Mouse (Mus musculus) ZHBTc4 (cell line): ENCODE measurements at regions not wholly inside any gene's neighbourhood (a gene's known extent, or its start where the extent isn't known, plus 50 kb on each side); places are given as distances from the start of the nearest gene placed in this dataset.

Experiments used
- DNase-seq: peaks from one replicate; pipeline ENCODE4 v3.0.0-alpha.2; 2011; ENCODE audit warnings: low read depth, low spot score

DNA sequence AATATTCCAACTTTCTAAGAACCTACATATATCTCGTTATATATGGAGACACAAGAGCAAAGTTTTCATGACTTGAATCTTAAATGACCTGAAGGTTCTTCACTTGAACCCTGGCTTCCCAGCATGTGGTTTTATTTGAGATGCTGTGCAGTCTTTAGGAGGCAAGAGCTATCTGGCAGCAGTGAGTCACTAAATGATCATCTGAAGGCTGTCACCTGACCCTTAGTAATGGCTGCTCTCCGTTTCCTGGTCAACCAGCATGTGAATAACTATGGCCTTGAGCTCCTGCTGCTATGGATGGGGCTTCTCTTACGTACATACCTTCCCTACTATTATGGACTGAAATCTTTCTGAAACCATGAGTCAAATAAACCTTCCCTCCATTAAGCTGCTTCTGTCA lies 149.8 kb upstream of the Zpld1 start:
- no peak for DNase-seq

- no peak for DNase-seq
These were observed 145.2 kb upstream of the Zpld1 start for GRCm38 (mm10) chr16:55442821-55443581.

- no peak for DNase-seq
These were observed 137.6 kb upstream of the Zpld1 start for GRCm38 (mm10) chr16:55435139-55435968.

DNA sequence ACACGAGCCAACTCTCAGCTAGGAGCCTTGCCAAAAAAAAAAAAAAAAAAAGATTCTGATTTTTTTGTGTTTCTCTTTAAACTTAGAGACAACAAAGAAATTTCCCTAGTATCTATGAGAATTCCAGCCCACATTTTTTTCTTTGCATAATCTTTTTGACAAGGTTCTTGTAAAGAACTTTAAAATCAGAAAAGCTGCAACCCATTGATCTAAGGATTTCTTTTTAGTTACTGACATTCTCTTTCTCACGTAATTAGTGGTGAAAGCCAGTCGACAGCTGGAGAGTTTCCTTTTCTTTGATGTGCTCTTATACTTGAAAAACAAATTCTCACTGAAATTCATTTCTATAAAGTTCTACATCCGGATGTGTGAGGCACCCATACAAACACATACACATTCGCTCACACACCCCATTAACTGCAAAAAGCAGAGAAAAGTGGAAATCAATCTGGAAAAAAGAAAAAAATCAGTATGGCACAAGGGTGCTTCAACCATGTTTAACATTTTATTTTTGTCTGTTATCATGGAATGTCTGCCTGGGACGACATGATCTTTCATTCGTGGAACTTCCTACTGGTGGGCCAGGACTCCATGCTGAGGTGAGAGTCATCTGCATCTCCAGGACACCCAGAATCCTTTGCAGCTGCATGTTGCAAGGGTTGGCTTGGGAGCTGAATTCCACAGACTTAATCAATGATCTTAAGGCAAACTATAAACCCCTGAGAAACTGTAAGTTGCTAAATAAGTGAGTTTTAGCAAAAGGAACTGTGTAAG lies 124.0 kb upstream of the Zpld1 start:
- no peak for DNase-seq

- no peak for DNase-seq
These were observed 123.2 kb upstream of the Zpld1 start for GRCm38 (mm10) chr16:55420876-55421568.

DNA sequence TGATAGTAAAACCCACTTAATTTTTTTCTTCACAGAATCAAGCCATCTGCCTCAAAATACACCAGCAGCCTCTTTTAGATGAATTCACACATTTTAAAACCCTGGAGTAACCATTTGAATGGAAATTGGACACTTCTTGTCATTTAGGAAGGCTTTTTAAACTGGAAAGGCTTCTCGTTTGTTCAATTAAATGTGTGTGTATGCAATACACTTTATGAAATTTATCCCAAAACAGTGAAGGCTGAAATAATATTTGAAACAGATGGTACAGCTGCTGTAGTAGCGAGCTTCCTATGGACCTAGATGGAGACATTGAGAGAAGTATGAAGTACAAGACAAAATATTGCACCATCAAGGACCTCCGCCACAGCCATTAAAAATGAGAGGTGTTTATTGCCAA lies 121.1 kb upstream of the Zpld1 start:
- DNase-seq, result no peak

DNA sequence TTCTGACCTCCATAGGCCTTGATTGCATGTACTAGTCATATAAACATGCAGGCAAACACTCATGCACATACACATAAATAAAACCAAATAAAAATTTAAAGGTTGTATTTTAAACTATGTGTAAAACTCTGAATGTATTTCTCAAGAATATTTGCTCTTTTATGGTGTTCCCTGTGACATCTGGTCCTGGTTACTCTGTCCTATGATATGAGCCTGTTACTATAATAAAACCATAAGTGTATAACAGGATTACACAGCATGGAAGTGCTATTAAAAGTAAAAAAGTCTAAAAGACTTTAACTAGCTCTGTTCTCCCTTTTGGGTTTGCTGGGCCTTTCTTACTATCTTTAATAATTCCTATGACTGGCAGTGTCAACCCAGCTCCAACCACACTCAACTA lies 103.0 kb upstream of the Zpld1 start:
- DNase-seq, result no peak

DNA sequence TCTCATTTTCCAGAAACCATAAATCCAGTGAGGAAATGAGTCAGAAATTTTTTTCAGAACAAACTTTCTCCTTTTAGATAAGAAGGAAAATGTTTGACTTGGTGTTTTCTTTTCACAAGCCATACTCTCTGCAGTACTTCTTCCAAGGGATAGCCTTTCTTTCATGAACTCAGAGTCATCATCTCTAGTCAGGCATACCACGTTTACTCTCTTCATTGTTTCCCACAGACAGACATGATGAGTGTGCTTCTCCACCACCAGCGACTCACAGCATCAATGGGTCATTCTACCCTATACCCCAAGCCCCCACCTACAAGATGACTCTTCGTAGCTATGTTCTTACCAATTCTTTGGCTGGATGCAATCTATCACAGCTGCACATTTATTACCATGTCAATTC lies 97.1 kb upstream of the Zpld1 start:
- DNase-seq, result no peak

DNA sequence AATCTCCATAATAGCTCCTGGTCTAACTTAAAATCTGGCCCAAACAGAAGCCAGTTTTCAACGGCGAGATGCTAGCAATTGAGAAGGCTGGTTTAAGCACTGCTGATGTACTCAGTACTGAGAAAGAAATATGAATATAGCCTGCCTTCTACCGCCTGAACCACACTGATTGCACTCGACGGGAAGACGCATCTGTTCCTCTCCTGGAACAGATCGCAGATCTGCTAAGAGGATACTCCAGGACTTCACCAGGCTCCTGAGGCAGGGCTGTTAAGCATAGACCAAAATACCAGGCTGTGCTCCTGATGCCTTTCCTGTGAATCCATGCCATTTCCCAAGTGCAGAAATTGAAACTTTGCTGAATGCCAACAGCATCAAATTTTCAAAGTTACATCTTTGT lies 92.6 kb upstream of the Zpld1 start:
- no peak for DNase-seq

GRCm38 (mm10) chr16:55379996-55380395 lies 82.2 kb upstream of the Zpld1 start:
- no peak for DNase-seq

DNA sequence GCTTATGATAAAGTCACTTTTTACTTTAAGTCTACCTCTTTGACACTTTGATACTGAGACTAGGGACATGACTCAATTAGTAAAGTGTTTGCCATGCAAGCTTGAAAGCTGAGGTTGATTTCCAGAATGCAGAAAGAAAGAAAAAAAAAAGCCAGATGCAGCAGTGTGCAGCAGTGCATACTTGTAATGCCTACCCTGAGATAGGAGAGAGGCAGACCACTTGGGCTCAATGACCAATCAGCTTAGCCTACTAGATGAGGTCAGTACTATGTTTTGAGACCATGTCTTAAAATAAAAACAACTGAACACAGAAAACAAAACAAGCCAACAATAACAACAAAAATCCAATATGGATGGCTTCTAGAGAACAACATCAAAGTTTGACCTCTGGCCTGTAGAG lies 81.4 kb upstream of the Zpld1 start:
- no peak for DNase-seq

GRCm38 (mm10) chr16:55378701-55379100 lies 80.9 kb upstream of the Zpld1 start:
- peak; percentile 40 for DNase-seq

- DNase-seq, result no peak
These were observed 78.1 kb upstream of the Zpld1 start for GRCm38 (mm10) chr16:55375922-55376321.

DNA sequence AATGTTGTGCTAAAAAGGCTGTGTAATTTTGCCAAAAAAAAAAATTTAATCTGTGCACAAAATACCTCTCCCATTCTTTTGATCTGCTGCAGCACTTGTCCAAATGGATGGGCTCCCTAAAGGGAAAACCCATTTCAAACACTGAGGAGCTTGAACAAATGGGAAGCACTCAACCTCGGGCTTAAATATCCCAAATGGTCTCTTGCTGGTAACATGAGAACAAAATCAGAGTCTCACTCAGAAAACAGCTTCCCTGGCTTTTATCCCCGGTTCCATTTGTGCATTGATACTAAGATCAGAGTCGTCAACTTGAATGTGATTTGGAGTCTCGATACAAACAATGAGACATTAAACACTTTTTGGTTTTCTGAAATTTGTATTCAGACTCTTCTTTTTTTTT lies 59.9 kb upstream of the Zpld1 start:
- no peak for DNase-seq

GRCm38 (mm10) chr16:55356097-55356496 lies 58.3 kb upstream of the Zpld1 start:
- DNase-seq, result no peak
